ENCODE assay signal across 10 mouse cellular contexts in the genomic region with DNA sequence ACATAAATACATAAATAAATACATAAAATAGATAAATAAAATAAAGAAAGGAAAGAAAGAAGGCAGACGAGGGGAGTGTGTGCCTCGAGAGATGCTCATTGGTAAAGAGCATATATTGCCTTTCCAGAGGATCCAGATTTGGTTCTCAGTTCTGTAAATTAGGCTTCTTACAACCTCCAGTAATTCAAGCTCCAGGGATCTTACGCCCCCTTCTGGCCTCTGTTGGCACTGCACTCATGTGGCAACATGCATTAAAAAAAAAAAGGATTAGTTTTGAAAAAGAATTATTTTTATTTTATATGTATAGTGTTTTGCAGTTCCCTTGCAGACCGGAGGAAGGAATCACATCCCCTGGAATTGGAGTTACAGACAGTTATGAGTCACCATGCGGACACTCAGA. TPM values are rescaled to one million over a fixed set of nuclear protein-coding genes. Genes with fewer than 3 reads are reported as not detected.
DNase-seq lines count a peak whose midpoint lies in the region; ATAC-seq and TF ChIP-seq lines count a peak whose summit lies in the region.
"Had no signal": no experiment of that assay in that cellular context is flagged by ENCODE, and none has a peak within 500 bp of the region (broad histone marks: within the 10 kb centered on the region; RNA-seq: fewer than 3 reads in every experiment).

No protein-coding gene starts in this region.

- peak; percentile 52 for DNase-seq in thymus, postnatal 14 days
- no peak for DNase-seq in thymus, adult 2 months
- DNase-seq in adipocyte (ENCODE audit: low spot score): peak; percentile 42
- DNase-seq in right cerebral cortex, postnatal 25 days: no peak
- no peak for DNase-seq in heart, adult 11 months

- TF ChIP-seq CTCF in intestine, postnatal 0 days (IDR thresholded peaks at IDR 0.05; ENCODE audit: low read depth): peak; percentile 55
- TF ChIP-seq CTCF in thymus, adult 2 months (IDR thresholded peaks at IDR 0.05; ENCODE audit: borderline replicate concordance, control insufficient read depth, extremely low read depth, insufficient read depth, low read length, poor library complexity): no peak

- no peaks in the 10 kb centered on the region for H3K9me3 ChIP-seq in intestine, postnatal 0 days (ENCODE audit: control insufficient read depth)
- H3K9me3 ChIP-seq in intestine, embryonic 15.5 days: no peaks in the 10 kb centered on the region
- H3K9me3 ChIP-seq: heart, embryonic 13.5 days; neural tube, embryonic 15.5 days had no signal

- H3K4me2 ChIP-seq in intestine, postnatal 0 days (replicated peaks; ENCODE audit: low read depth): no peak overlapping the region
- no peak overlapping the region for H3K4me2 ChIP-seq in intestine, embryonic 15.5 days (replicated peaks)
- H3K4me2 ChIP-seq: heart, embryonic 13.5 days; neural tube, embryonic 15.5 days had no signal

- 88% methylated on average over 5 of the region's 5 CpGs for WGBS in intestine, postnatal 0 days
- 89% methylated on average over 5 of the region's 5 CpGs for WGBS in intestine, embryonic 15.5 days
- 93% methylated on average over 5 of the region's 5 CpGs for WGBS in thymus, adult 2 months

- H3K27me3 ChIP-seq in intestine, postnatal 0 days (replicated peaks; ENCODE audit: control insufficient read depth, insufficient read depth, low read length): no peaks in the 10 kb centered on the region
- no peaks in the 10 kb centered on the region for H3K27me3 ChIP-seq in intestine, embryonic 15.5 days (replicated peaks)
- no peaks in the 10 kb centered on the region for H3K27me3 ChIP-seq in thymus, adult 2 months (ENCODE audit: control insufficient read depth, insufficient read depth, low read length)
- H3K27me3 ChIP-seq: neural tube, embryonic 15.5 days had no signal

- H3K27ac ChIP-seq in intestine, postnatal 0 days (ENCODE audit: low read depth, low read length): no peak overlapping the region
- no peak overlapping the region for H3K27ac ChIP-seq in intestine, embryonic 15.5 days
- H3K27ac ChIP-seq in thymus, adult 2 months (ENCODE audit: control insufficient read depth, insufficient read depth, low read length): no peak overlapping the region
- H3K27ac ChIP-seq: heart, embryonic 13.5 days; neural tube, embryonic 15.5 days had no signal

- no peak for ATAC-seq in intestine, postnatal 0 days
- no peak for ATAC-seq in intestine, embryonic 15.5 days

- TF ChIP-seq POLR2A in thymus, adult 2 months (IDR thresholded peaks at IDR 0.05; ENCODE audit: control insufficient read depth, extremely low read depth, insufficient read depth, low read length, poor library complexity): no peak

- H3K4me3 ChIP-seq in intestine, postnatal 0 days (ENCODE audit: low read depth, low read length): no peak overlapping the region
- no peak overlapping the region for H3K4me3 ChIP-seq in intestine, embryonic 15.5 days (replicated peaks)
- no peak overlapping the region for H3K4me3 ChIP-seq in thymus, adult 2 months (ENCODE audit: control insufficient read depth, insufficient read depth, low read length)
- H3K4me3 ChIP-seq: heart, embryonic 13.5 days; neural tube, embryonic 15.5 days had no signal

- H3K4me1 ChIP-seq in intestine, postnatal 0 days (replicated peaks; ENCODE audit: control insufficient read depth, insufficient read depth, low read length): no peaks in the 10 kb centered on the region
- H3K4me1 ChIP-seq in intestine, embryonic 15.5 days (replicated peaks): peaks cover 14% of the 10 kb centered on the region
- peaks cover 9% of the 10 kb centered on the region for H3K4me1 ChIP-seq in thymus, adult 2 months (replicated peaks; ENCODE audit: control insufficient read depth, insufficient read depth, low read length)

- no peaks in the 10 kb centered on the region for H3K36me3 ChIP-seq in intestine, postnatal 0 days (ENCODE audit: control insufficient read depth, insufficient read depth)
- no peaks in the 10 kb centered on the region for H3K36me3 ChIP-seq in intestine, embryonic 15.5 days
- no peaks in the 10 kb centered on the region for H3K36me3 ChIP-seq in thymus, adult 2 months (ENCODE audit: control insufficient read depth, insufficient read depth, low read length)
- H3K36me3 ChIP-seq: heart, embryonic 13.5 days; neural tube, embryonic 15.5 days had no signal

- no peak overlapping the region for H3K9ac ChIP-seq in intestine, postnatal 0 days (ENCODE audit: low read depth, low read length)
- no peak overlapping the region for H3K9ac ChIP-seq in intestine, embryonic 15.5 days
- H3K9ac ChIP-seq: heart, embryonic 13.5 days; neural tube, embryonic 15.5 days had no signal

RNA-seq across cellular contexts. Expression of a gene that starts 8.8 kb away (rescaled TPM):
- polyA plus RNA-seq in intestine, postnatal 0 days (2015; fragmentation: Nextera tagmentation; extraction: Ambion mirVana): 0.80 and 1.0 TPM in 2 replicates
- 2.0 and 2.2 TPM in 2 replicates for polyA plus RNA-seq in intestine, embryonic 15.5 days (2015; fragmentation: Nextera tagmentation; extraction: Ambion mirVana)
- 235 and 264 TPM in 2 replicates for polyA plus RNA-seq in thymus, adult 2 months (2012; rRNA removed)

RNA-seq across cellular contexts. Expression of a gene that starts 29.9 kb away (rescaled TPM):
- polyA plus RNA-seq in intestine, postnatal 0 days (2015; fragmentation: Nextera tagmentation; extraction: Ambion mirVana): 3.5 and 5.3 TPM in 2 replicates
- 7.9 and 8.8 TPM in 2 replicates for polyA plus RNA-seq in intestine, embryonic 15.5 days (2015; fragmentation: Nextera tagmentation; extraction: Ambion mirVana)
- 4.9 and 6.9 TPM in 2 replicates for polyA plus RNA-seq in thymus, adult 2 months (2012; rRNA removed)

RNA-seq across cellular contexts. Expression of a gene that starts 46.1 kb away (rescaled TPM):
- polyA plus RNA-seq in intestine, postnatal 0 days (2015; fragmentation: Nextera tagmentation; extraction: Ambion mirVana): 4.6 and 6.0 TPM in 2 replicates
- 4.1 and 4.7 TPM in 2 replicates for polyA plus RNA-seq in intestine, embryonic 15.5 days (2015; fragmentation: Nextera tagmentation; extraction: Ambion mirVana)
- 18.2 and 18.4 TPM in 2 replicates for polyA plus RNA-seq in thymus, adult 2 months (2012; rRNA removed)

RNA-seq across cellular contexts. Expression of a gene that starts 46.2 kb away (rescaled TPM):
- polyA plus RNA-seq in intestine, postnatal 0 days (2015; fragmentation: Nextera tagmentation; extraction: Ambion mirVana): 0.35 and 0.77 TPM in 2 replicates
- 0.73 and 1.0 TPM in 2 replicates for polyA plus RNA-seq in intestine, embryonic 15.5 days (2015; fragmentation: Nextera tagmentation; extraction: Ambion mirVana)
- polyA plus RNA-seq in thymus, adult 2 months (2012; rRNA removed): 0.23 and 0.35 TPM in 2 replicates
- polyA plus RNA-seq: heart, embryonic 13.5 days had no signal

RNA-seq across cellular contexts. Expression of a gene that starts 56.1 kb away (rescaled TPM):
- polyA plus RNA-seq in intestine, postnatal 0 days (2015; fragmentation: Nextera tagmentation; extraction: Ambion mirVana): not detected in 2 replicates
- polyA plus RNA-seq in intestine, embryonic 15.5 days (2015; fragmentation: Nextera tagmentation; extraction: Ambion mirVana): not detected in 2 replicates
- polyA plus RNA-seq in thymus, adult 2 months (2012; rRNA removed): not detected in 2 replicates
- polyA plus RNA-seq: heart, embryonic 13.5 days; stomach, embryonic 16.5 days had no signal

Comparison
In these comparisons a context has a peak if more than half of its experiments do, and no peak if none do; other contexts are left out.
1. DNase-seq: peak in thymus, postnatal 14 days (single experiment) and adipocyte (single experiment); none in thymus, adult 2 months (single experiment), right cerebral cortex, postnatal 25 days (single experiment) and heart, adult 11 months (single experiment).
2. RNA of a gene that starts 8.8 kb away (polyA plus RNA-seq): 235 to 264 TPM in thymus, adult 2 months; 2.0 to 2.2 TPM in intestine, embryonic 15.5 days and 0.80 to 1.0 TPM in intestine, postnatal 0 days; every median in the first group is over 10 times any median in the second.